Mouse (Mus musculus) gastrocnemius, postnatal 25 days (tissue): ENCODE results near the gene Mogs. TPM values are rescaled to one million over a fixed set of nuclear protein-coding genes. Genes with fewer than 3 reads are reported as not detected.

Experiments
- DNase-seq: peaks from one replicate; pipeline ENCODE4 v3.0.0; 2022
- long read RNA-seq, 2 experiments: library from polyadenylated mRNA; stranded (forward); transcript quantifications; one replicate each; pipeline ENCODE4 v2.0.0; 2021
- total RNA-seq, 2 experiments: library from RNA; stranded (reverse); gene quantifications; 1 replicate in 1 of 2; 2 replicates in 1 of 2; pipeline ENCODE4 v1.2.3; 2021

Mogs gene
- total RNA-seq = 1 to 10 TPM; 6.5 to 8.1 TPM
- long read RNA-seq, experiment 1, partial matches to known transcripts = 0 of 13 reads
- long read RNA-seq, experiment 1, other reads (novel, unspliced or antisense) = 9 of 13 reads
- long read RNA-seq, experiment 2, transcript Mogs-201 (4 exons, 2,780 nt) = major isoform, 13 of 16 reads
- long read RNA-seq, experiment 2, partial matches to known transcripts = 0 of 16 reads
- long read RNA-seq, experiment 2, other reads (novel, unspliced or antisense) = 2 of 16 reads

DNA sequence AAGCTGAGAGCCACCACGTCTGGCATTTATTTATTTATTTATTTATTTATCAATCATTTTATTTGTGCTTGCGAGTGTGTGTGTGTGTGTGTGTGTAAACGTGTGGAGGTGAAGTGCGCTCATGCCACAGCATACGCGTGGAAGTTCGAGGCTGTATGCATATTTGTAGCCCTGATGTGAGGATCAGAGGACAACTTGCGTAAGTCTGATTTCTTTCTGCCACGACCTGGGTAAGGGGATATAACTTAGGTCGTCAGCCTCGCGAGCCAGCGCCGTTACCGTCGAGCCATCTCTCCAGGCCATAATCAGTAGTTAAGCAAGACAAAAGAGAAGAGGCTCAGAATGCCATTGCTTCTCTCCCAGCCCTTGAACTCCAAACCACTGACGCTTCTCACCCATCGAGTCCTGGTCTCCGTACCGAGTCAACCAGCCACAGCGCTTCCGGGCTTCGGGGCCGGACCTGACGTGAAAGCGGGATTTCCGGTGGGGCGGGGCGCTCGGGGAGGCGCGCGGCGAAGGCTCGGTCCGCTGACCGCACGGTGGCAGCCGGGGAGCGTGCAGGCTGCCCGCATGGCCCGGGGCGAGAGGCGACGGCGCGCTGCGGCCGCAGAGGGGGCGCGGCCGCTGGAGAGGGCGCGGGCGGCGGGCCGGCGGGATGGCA is at the start of gene Mogs:
Gene Mogs, plus strand, starts transcription at position 486 of the 661 bp plus-strand sequence.
- DNase-seq = peak; percentile 92

DNA sequence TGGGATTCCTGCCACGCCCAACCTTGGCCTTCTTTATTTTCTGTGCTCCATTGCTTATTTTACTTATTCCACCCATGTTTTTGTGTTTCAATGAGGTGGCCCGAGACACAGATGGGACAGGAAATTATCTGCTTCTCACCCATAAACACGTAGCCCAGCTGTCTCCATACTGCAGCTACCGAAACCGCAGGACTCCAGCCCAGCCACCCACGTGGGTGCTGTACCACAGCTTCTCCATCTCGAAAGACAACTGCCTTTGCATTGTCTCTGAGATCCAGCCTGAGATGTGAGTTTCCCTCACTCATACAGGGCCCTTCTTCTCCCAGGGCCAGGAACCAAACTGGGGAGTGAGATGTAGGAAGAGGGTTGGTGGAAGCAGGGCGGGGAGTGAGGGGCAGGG is 49.3 kb upstream of the Mogs start:
- DNase-seq = no peak

DNA sequence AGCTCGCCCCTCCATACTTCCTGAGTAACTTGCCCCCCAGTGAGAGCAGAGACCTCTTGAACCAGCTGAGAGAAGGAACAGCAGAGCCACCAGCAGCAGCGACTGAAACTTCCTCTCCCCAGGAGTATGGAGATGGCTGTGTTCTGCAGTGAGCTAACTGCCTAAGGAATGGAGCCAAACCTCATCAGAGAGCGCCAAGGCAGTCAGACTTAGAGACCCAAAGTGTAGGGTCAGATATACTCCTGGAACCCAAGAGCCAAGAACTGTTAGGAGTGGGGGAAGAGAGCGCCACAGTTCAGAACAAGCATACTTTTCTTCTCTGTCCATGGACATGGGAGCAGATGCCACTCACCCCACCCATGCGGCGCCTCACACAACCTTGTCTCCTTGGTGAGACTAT is 48.9 kb upstream of the Mogs start:
- no peak for DNase-seq

DNA sequence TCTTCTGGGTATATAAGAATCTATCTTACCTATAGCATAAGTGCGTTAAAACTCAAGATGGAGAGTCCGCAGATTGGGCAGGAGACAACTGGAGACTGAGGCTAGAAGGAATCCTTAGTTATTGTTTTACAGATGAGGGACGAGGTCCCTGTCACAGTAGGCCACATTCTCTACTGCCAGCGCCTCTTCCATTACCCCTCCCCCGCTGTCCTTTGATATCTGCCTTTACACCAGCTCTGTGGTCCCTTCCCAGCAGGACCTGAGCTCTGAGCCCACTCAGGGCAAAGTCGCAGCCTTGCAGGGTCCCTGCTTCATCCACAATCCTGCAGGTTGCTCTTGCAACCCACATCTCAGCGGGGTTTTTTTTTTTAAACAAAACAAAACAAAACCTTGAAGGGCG is 47.1 kb upstream of the Mogs start:
- no peak for DNase-seq

DNA sequence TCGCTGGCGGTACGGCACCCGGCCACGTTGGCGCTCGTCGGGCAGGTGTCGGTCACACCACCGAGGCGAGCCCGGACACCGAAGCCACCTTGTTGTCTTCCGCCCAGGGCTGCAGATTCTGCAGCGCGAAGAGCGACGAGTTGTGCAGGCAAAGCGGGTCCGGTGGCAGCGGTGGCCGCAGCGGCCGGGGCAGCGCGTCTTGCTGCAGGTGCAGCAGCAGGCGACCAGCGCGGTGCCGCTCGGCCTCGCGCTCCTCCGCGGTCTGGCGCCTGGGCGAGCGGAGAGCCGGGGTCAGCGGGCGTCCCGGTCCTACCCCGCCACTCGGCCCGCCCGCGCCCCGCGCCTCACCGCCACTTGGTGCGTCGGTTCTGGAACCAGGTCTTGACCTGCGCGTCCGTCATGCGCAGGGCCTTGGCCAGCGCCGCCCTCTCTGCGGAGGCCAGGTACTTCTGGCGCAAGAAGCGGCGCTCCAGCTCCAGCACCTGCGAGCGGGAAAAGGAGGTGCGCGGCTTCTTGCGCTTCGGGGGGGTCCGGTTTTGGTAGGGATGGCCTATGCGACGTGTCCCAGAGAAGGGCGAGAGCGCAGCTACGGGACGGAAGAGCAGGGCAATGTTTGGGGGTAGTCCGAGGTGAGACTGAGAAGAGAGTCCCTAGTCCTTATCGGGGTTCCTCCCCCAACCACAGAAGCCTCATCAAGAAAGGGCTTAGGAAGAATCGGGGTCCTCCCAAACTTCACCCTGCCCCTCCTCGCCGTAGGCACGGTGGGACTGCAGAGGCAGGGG is 46.4 kb upstream of the Mogs start:
- DNase-seq = no peak

DNA sequence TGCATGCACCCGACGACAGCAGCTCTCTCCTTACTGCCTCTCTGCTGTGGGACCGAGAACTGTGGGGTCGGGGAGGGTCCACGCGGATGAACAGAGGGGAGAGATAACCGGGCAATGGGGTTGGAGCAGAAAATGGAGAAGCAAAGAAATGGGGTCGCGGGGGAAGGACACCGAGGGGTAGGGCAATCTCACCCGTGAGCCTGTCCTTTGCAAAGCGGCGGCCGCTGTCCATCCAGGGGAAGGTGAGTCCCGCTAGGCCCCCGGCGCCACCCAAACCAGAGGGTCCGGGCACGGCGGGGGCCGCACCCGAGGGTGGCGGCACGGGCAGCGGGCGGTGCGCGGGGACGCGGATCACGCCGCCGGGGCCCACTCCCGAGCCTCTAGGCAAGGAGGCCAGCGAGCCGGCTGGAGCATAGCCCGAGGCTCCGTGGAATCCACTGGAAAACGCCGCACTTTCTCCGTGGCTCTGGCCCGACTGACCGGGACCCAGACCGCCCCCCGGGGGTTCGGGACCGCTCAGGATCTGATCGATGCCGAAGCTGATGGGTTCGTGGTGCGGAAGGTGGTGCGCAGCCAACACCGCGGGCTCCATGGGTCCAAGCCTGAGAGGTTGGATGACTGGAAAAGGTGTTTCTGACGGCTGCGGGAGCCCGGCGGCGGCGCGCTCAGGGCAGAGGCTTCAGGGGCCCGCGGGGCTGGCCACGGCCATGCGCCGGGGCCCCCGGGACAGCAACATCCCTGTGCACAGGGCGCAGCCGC is 45.6 kb upstream of the Mogs start:
- DNase-seq = no peak

DNA sequence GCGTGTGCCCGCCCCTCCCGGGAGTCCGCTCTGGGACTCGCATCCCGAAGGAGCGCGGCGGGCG is 45.2 kb upstream of the Mogs start, which contains the start of gene Tlx2:
Gene Tlx2, minus strand, starts transcription at position 47 of the 64 bp plus-strand sequence.
- no peak for DNase-seq

DNA sequence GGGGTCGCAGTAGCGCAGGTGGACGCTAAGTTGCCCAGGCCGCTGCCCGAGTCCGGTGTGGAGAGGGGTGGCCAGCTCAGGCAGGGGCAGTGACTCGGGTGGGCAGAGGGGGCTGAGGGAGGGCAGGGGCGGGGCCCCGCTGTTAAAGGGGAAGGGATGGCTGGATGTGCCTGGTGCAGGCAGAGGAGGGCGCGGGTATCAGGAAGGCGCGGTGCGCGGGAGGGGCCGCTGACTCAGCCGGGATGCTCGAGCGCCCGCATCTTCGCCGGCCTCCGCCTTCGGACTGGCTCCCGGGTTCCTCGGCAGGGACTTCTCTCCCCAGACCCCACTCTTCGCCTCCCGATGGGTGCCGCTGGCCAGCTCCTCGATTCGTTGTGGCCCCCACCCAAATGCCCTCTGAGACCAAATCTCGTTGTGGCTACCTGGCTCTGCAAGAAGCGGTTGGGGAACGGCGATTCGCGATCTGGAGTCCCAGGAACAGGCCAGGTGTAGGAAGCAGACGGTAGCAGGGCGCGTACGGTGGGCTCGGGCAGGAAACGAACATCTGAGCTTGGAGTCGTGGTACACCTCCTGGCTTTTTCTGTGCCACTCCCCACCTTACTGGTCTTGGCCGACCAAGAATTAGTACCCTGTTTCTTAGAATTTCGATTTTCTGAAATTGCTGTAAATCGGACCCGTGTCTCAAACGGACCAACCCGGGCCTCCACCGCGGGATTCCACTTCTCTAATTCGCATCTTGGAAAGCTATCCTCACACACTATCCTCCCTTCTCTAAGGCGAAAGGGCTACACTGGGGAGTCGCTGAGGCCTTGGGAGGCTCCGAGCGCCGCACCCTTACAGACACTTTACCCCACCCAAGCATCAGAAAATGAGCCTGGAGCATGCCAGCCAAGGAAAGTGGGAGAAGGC is 44.7 kb upstream of the Mogs start:
- DNase-seq = no peak

DNA sequence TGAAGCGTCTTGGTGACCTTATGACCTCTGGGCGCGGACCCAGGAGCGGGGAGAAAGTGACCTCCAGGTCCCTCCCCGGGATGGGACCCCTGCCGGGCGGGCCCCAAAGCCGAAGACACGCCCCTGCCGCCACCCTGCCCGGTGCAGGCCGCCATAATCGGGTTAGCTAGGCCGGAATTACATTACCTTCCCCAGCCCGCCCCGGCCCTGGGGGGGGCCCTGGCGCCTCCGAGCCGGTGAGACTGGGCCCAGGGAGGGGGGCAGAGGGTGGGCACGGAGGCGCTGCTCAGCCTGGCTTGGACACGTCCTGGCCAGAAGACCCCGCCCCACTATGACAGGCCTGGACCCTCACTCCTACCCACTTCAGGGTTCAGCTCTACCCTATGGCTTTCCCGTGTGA is 44.1 kb upstream of the Mogs start:
- DNase-seq = no peak

DNA sequence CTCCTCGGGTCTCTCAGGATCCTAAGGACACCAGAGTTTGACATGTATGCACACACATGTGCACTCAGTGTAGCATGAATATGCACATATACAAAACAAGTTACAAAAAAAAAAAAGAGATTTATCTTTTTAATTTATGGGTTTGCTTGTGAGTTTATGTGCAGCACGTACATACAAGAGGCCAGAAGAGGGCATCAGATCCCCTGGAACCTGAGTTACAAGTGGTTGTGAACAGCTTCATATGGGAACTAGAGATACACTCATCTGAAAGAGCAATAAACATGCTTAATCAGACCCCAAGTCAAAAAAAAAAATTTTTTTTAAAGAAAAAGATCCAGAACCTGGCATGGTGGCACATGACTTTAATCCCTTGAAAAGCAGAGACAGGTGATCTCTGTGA is 40.3 kb upstream of the Mogs start:
- no peak for DNase-seq

DNA sequence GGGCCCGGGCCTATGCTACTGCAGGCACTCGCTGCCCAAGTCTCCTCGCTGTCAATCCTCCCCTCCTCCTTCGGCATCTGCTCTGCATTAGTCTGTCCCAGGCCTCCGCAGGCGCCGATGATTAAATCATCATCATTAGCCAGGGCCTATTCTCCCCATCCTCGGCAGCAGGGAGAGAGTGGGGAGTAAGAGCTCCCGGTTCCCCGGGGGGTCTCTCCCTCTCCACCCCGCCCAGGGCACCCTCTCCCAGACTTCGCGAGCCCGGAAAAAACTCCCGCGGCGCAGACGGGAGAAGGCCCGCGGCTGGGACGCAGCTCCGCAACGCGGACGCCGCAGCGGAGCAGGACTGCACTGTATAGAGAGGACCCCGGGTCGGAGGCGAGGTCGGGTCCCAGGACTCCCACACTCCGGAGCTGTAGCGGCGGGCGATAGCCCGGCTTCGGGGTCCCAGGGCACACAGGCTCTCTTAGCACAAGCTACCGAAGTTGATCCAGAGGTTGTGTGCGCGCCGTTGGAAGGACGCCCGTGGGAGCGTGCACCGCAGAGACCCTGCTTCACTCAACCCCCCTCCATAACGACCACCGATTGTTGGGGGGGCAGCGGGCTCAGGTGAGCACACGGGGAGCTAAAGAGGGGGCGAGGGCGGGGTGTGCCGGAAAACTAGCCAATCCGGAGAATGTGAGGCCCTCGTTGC is 37.5 kb upstream of the Mogs start, which contains the start of gene Pcgf1:
Gene Pcgf1, plus strand, starts transcription at position 240 of the 694 bp plus-strand sequence.
- DNase-seq = no peak

DNA sequence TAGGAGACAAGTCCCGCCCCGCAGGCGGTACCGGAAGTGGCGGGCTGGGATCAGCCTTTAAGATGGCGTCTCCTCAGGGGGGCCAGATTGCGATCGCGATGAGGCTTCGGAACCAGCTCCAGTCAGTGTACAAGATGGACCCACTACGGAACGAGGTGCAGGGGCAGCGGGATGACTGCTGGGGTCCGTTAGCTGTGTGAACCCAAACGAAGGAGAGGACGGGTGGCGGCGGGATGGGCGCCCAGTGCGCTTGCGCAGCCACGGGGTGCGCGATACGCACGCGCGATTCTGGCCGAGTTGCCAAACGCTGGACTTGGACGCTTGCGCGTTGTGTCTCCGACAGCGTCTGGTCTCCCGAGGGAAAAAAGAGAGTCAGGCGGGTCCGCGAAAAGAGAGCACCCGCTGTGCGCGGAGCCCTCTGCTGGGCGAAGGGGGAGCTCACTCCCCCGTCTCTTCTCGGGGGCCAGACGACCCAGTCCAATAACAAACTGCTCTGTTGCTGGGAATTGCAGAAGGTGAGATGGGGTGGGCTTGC is 36.9 kb upstream of the Mogs start:
- DNase-seq = peak; percentile 97

DNA sequence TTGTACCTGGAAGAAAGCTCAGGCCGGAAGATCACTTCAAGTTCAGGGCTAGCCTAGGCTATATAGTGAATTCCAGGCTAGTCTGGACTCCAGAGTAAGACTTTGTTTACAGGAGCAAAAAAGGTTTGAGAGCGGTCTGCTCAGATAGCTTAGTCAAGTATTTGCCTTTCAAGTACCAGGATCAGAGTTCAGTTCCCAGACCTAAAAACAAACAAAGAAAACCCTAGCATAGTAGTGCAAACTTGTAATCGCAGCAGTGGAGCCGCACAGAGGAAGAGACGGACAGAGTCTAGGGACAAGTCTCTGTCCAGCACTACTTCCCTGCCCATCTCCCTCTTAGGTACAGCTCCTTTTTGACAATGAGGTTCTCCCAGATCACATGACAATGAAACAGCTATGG is 35.1 kb upstream of the Mogs start:
- DNase-seq = no peak

DNA sequence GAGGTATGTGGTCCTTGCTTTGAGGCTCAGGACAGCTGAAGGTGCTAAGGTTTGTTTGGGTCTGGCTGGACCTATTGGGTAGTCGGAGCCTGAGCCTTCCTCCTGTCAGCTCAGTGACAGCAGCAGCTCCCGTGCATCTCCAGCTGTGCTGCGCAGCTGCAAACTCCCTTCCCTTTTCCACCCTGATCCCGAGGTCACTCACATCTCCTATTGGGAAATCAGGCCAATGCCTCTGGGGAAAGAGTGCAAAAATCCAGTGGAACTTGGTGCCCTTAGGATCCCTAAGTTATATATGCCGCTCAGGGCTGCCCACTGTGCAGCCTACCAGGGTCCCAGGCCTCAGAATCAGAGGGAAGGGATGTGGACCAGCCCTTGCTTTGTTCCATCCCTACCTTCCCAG is 31.8 kb upstream of the Mogs start:
- no peak for DNase-seq

DNA sequence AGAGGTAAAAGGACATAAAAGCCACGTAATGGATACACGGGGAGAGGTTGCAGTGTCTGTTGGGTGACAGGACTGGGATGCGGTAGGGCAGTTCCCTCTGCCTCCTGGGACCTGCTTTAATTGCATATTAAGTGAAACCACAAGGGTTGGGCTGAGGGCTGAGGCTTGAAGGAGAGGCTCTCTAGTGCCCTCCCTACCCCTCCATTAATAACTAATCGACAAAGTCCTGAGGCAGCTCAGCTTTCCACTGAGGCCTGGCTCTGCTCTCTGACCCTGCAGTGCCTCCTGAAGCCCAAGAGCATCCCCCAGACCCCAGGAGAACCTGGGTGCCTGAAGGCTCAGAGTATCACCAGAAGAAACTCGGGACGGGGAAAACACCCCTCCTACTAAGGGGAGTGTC is 30.8 kb upstream of the Mogs start:
- no peak for DNase-seq

DNA sequence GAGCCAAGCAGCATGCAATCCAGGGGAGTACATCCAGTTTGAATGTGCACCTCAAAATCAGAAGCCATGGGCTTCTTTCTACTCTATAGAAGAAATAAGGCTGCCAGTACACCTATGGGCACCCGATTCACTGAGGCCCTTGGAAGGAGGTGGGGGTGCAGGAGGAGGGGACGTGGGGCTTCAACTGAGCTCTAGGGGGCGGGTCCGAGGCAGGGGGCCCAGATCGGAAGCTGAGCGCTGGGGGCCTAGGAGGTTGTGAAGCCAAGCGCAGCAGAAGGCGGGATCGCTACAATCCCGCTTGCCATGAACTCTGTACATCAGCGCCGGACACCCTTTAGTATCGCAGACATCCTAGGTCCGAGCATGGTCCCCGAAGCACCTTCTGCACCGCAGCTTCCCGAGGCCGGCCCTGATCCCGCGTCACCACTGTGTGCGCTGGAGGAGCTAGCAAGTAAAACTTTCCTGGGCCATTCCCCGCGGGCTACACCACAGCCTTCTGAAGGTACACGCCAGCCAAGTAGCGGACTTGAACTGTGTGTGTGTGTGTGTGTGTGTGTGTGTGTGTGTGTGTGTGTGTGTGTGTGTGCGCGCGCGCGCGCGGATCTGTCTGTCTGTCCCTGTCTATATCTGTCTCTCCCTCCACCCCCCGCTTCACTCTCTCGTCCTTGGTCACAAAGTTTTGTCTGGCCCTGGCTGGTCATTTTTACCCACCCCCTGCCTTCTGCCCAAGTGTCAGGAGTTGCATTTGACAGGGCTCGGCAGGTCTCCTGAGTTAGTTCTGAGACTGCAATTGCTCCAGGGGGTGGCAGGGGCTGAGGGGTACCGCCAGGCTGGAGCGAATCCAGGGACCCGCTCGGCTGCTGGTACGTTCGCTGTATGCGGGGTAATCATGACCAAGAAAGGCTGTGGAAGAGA is 28.9 kb upstream of the Mogs start, which contains the start of gene Lbx2:
Gene Lbx2, plus strand, starts transcription at position 247 of the 915 bp plus-strand sequence.
- no peak for DNase-seq

DNA sequence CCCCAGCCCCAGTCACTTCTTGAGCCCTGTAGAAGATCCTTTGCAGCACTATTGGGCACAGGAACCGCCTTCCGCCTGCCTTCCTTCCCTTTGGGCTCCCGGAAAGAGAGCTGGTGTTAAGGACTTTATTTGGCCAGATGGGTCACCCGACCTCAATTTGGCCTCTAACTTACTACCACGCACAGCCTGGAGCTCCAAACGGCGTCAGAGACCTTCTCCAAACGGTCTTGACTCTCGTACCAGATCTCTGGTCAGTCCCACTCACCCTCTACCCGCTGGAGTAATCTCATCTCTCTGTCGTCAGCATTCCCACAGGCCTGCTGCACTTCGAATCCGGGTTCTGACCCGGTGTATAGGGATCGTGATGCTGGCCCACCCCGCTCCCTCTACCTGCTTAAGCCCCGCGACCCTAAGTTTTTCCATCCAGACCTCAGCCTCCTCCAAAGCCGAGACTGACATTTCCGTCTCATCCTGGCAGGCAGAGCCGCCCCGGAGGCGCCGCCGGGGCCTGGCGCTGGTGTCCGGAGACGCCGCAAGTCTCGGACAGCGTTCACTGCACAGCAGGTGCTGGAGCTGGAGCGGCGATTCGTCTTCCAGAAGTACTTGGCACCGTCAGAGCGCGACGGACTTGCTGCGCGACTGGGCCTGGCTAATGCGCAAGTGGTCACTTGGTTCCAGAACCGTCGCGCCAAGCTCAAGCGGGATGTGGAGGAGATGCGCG is 27.9 kb upstream of the Mogs start:
- DNase-seq = peak; percentile 44

DNA sequence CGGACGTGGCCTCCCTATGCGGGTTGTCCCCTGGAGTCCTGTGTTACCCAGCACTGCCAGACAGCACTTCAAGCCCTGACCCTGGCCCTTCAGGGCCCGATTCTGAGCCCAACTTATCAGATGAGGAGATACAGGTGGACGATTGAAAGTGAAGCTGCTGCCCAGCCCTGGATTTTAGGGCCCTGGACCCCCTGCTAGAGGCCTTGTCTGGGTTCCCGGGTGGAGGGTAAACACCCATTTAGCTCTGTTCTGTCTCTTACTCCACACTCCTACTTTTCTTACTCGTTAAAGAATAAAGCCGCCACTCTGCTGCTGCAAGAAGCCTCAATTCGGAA is 27.4 kb upstream of the Mogs start:
- no peak for DNase-seq

DNA sequence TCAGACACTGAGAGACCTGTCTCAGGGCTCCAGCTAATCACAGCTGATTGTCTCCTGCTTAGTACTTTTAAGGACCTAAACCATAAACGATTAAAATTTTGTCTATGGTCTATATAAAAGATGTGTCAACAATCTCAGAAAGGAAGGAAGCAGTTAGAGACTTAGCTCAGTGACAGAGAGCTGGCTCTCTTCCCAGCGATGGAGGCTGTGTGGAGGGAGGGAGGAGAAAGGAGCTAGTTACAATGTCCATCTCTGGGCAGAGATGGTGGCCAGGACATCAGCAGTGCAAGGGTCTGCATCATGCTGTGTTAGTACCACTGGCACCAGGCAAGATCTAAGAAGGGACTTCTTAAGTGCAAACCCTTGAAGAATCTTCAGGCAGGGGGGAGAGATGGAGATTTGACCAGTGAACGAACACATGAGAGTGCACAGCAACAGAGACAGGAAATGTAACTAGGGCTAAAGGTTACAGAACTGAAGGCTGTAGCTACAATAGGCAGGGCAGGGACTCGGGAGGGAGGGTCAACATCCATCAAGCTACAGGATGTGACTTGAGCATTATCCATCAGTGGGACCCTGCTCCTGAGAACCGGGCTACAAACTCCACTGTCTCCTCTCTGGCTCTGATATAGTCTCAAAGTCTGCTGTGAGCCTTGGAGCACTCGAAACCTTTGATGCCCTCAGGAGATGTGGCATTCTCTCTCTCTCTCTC is 22.7 kb upstream of the Mogs start:
- no peak for DNase-seq
